Mouse (Mus musculus) lung, postnatal 0 days (tissue): Measurements from ENCODE around the gene Dvl2. TPM values are rescaled to one million over a fixed set of nuclear protein-coding genes. Genes with fewer than 3 reads are reported as not detected.

Source experiments
- ATAC-seq: fragments of 200-750 bp; cut with Nextera tagmentation; 2 replicates; pipeline ENCODE4 v1.8.0; 2017; ENCODE audit warnings: moderate library complexity
- DNase-seq: peaks from one replicate; pipeline ENCODE4 v3.0.0-alpha.2; 2016; ENCODE audit warnings: low spot score
- H3K27ac ChIP-seq: fragments of 300-500 bp; sonication (generic); 2 replicates; pipeline ENCODE4 v1.5.1; 2014; ENCODE audit warnings: antibody characterized with exemption, mild to moderate bottlenecking, low read length, mixed read lengths
- H3K27me3 ChIP-seq: fragments of 300-500 bp; sonication (generic); replicated peaks from 2 replicates; pipeline ENCODE4 v1.6.1; 2014; ENCODE audit warnings: low read length, mixed read lengths; ENCODE audit not compliant: insufficient read depth
- H3K36me3 ChIP-seq: fragments of 300-500 bp; sonication (generic); 2 replicates; pipeline ENCODE4 v1.6.1; 2014; ENCODE audit warnings: low read length, mixed read lengths; ENCODE audit not compliant: insufficient read depth
- H3K4me1 ChIP-seq: fragments of 300-500 bp; sonication (generic); 2 replicates; pipeline ENCODE4 v1.6.1; 2014; ENCODE audit warnings: antibody characterized with exemption, low read depth, low read length, mixed read lengths; ENCODE audit not compliant: insufficient read depth
- H3K4me2 ChIP-seq: fragments of 300-500 bp; sonication (generic); replicated peaks from 2 replicates; pipeline ENCODE4 v1.6.1; 2014; ENCODE audit warnings: low read depth, mild to moderate bottlenecking, low read length, moderate library complexity, mixed read lengths
- H3K4me3 ChIP-seq: fragments of 300-500 bp; sonication (generic); 2 replicates; pipeline ENCODE4 v1.5.1; 2014; ENCODE audit warnings: low read depth, low read length
- H3K9ac ChIP-seq: fragments of 300-500 bp; sonication (generic); replicated peaks from 2 replicates; pipeline ENCODE4 v1.6.1; 2014; ENCODE audit warnings: low read depth, mild to moderate bottlenecking
- H3K9me3 ChIP-seq: fragments of 300-500 bp; sonication (generic); 2 replicates; pipeline ENCODE4 v1.6.1; 2016; ENCODE audit warnings: low read length, mixed read lengths
- CTCF ChIP-seq: IDR thresholded peaks from 2 replicates; pipeline ENCODE4 v1.5.1; 2016; ENCODE audit warnings: antibody characterized with exemption, mild to moderate bottlenecking
- EP300 ChIP-seq: IDR thresholded peaks from 2 replicates; pipeline ENCODE4 v1.6.1; 2016; ENCODE audit warnings: antibody characterized with exemption, mild to moderate bottlenecking, control low read depth
- WGBS: fragments of 180-500 bp; shearing (Covaris S2); extraction: QIAGEN DNeasy Blood & Tissue Kit; methylation state at CpG from one replicate; pipeline ENCODE4 v1.1.7; 2014; 5-methylcytosine and 5-hydroxymethylcytosine counted together
- polyA plus RNA-seq: library from polyadenylated mRNA; unstranded; fragments of >200 nt; fragmentation: Nextera tagmentation; extraction: Ambion mirVana; gene quantifications from 2 replicates; pipeline ENCODE4 v1.2.1, GENCODE M21; 2015

The Dvl2 gene
- polyA plus RNA-seq, 1 experiment from 2014 or later, result 14.6 TPM

GRCm38 (mm10) chr11:69994401-69995090, 5.8 kb upstream of the Dvl2 start:
- H3K9ac ChIP-seq, result no peak overlapping the region

GRCm38 (mm10) chr11:69995391-69995960, 4.9 kb upstream of the Dvl2 start, which contains the start of gene Phf23:
TSS of gene Phf23 (plus strand) at chr11:69995777.
- H3K27me3 ChIP-seq, result no peaks in the 10 kb centered on the region
- ATAC-seq, result peak; percentile 74
- H3K4me3 ChIP-seq, result peak within 1 kb of the TSS; percentile 87
- peak within 1 kb of the TSS; percentile 93 for H3K9ac ChIP-seq
- TF ChIP-seq EP300 (peak; percentile 68; the same call in 1 of the 2 replicates), CTCF (peak; percentile 69)
- peak within 1 kb of the TSS; percentile 98 for H3K27ac ChIP-seq
- H3K9me3 ChIP-seq, result no peaks in the 10 kb centered on the region
- WGBS, result under 1% methylated on average over 36 of the region's 36 CpGs
- DNase-seq, result peak; percentile 100
- peaks cover 12% of the 10 kb centered on the region; the same call in 1 of the 2 replicates for H3K4me1 ChIP-seq
- H3K4me2 ChIP-seq, result peak within 1 kb of the TSS; percentile 68
- peaks cover 23% of the 10 kb centered on the region; the same call in 1 of the 2 replicates for H3K36me3 ChIP-seq

More at GRCm38 (mm10) chr11:69994401-69995090, 5.8 kb upstream of the Dvl2 start:
- H3K4me3 ChIP-seq, result peak overlapping the region; percentile 87; the same call in 1 of the 2 replicates
- no peaks in the 10 kb centered on the region for H3K27me3 ChIP-seq
- peak overlapping the region; percentile 10 for H3K27ac ChIP-seq
- DNase-seq (peak; percentile 7), ATAC-seq (no peak)
- H3K4me2 ChIP-seq, result peak overlapping the region; percentile 68; the same call in 1 of the 2 replicates
- H3K9me3 ChIP-seq, result no peaks in the 10 kb centered on the region
- H3K4me1 ChIP-seq, result peaks cover 9% of the 10 kb centered on the region; the same call in 1 of the 2 replicates
- TF ChIP-seq EP300, result no peak
- TF ChIP-seq CTCF, result peak; percentile 42
- peaks cover 20% of the 10 kb centered on the region; the same call in 1 of the 2 replicates for H3K36me3 ChIP-seq
- WGBS, result 84% methylated on average over 11 of the region's 11 CpGs

- no peaks in the 10 kb centered on the region for H3K27me3 ChIP-seq
- H3K9ac ChIP-seq, result peak overlapping the region; percentile 93
- peak overlapping the region; percentile 68 for H3K4me2 ChIP-seq
- peaks cover 16% of the 10 kb centered on the region; the same call in 1 of the 2 replicates for H3K4me1 ChIP-seq
- peak; percentile 77 for DNase-seq
- peak overlapping the region; percentile 98 for H3K27ac ChIP-seq
- H3K36me3 ChIP-seq, result peaks cover 23% of the 10 kb centered on the region; the same call in 1 of the 2 replicates
- under 1% methylated on average over 49 of the region's 66 CpGs for WGBS
- ATAC-seq, result peak; percentile 2
- TF ChIP-seq CTCF (no peak), EP300 (no peak)
- H3K4me3 ChIP-seq, result peak overlapping the region; percentile 87
- H3K9me3 ChIP-seq, result no peaks in the 10 kb centered on the region
Measured at GRCm38 (mm10) chr11:69996161-69997061, 4.0 kb upstream of the Dvl2 start.

GRCm38 (mm10) chr11:69997070-69997509, 3.3 kb upstream of the Dvl2 start:
- peak overlapping the region; percentile 87 for H3K4me3 ChIP-seq
- peak; percentile 62 for ATAC-seq
- WGBS, result 1% methylated on average over 30 of the region's 44 CpGs
- peak overlapping the region; percentile 98 for H3K27ac ChIP-seq
- H3K9me3 ChIP-seq, result no peaks in the 10 kb centered on the region
- no peaks in the 10 kb centered on the region for H3K27me3 ChIP-seq
- peaks cover 18% of the 10 kb centered on the region; the same call in 1 of the 2 replicates for H3K4me1 ChIP-seq
- H3K36me3 ChIP-seq, result peaks cover 23% of the 10 kb centered on the region; the same call in 1 of the 2 replicates
- peak overlapping the region; percentile 93 for H3K9ac ChIP-seq
- TF ChIP-seq CTCF (no peak), EP300 (no peak)
- peak overlapping the region; percentile 68 for H3K4me2 ChIP-seq
- peak; percentile 96 for DNase-seq

- Histone ChIP-seq H3K4me1 (peaks cover 16% of the 10 kb centered on the region), H3K27me3 (no peaks in the 10 kb centered on the region), H3K9ac (no peak overlapping the region), H3K4me3 (no peak overlapping the region), H3K36me3 (peaks cover 23% of the 10 kb centered on the region; the same call in 1 of the 2 replicates), H3K9me3 (no peaks in the 10 kb centered on the region), H3K27ac (no peak overlapping the region), H3K4me2 (no peak overlapping the region)
- TF ChIP-seq EP300 (no peak), CTCF (peak; percentile 45; the same call in 1 of the 2 replicates)
- 90% methylated on average over 27 of the region's 27 CpGs for WGBS
- peak; percentile 12 for DNase-seq
- no peak for ATAC-seq
Measured at GRCm38 (mm10) chr11:69998567-69999491, 1.6 kb upstream of the Dvl2 start.
